Mouse (Mus musculus) midbrain, embryonic 10.5 days (tissue): ENCODE measurements at regions not wholly inside any gene's neighbourhood (a gene's known extent, or its start where the extent isn't known, plus 50 kb on each side); places are given as distances from the start of the nearest gene placed in this dataset.

Experiments used
- DNase-seq: peaks from one replicate; pipeline ENCODE4 v3.0.0-alpha.2; 2017; ENCODE audit warnings: low spot score
- H3K27ac ChIP-seq: fragments of 300-500 bp; sonication (generic); replicated peaks from 2 replicates; pipeline ENCODE4 v1.5.1; 2016; ENCODE audit warnings: mild to moderate bottlenecking
- H3K27me3 ChIP-seq: fragments of 300-500 bp; sonication (generic); 2 replicates; pipeline ENCODE4 v1.6.1; 2016; ENCODE audit warnings: low read depth, mild to moderate bottlenecking; ENCODE audit not compliant: poor library complexity, severe bottlenecking
- H3K36me3 ChIP-seq: fragments of 300-500 bp; sonication (generic); 2 replicates; pipeline ENCODE4 v1.6.1; 2016; ENCODE audit warnings: mild to moderate bottlenecking, moderate library complexity
- H3K4me1 ChIP-seq: fragments of 300-500 bp; sonication (generic); 2 replicates; pipeline ENCODE4 v1.6.1; 2016
- H3K4me3 ChIP-seq: fragments of 300-500 bp; sonication (generic); 2 replicates; pipeline ENCODE4 v1.5.1; 2016; ENCODE audit warnings: mild to moderate bottlenecking, moderate library complexity
- H3K9me3 ChIP-seq: fragments of 300-500 bp; sonication (generic); replicated peaks from 2 replicates; pipeline ENCODE4 v1.6.1; 2016; ENCODE audit warnings: mild to moderate bottlenecking
- WGBS: fragments of 180-500 bp; shearing (Covaris S2); methylation state at CpG from one replicate; pipeline ENCODE4 v1.1.7; 2016; 5-methylcytosine and 5-hydroxymethylcytosine counted together

DNA sequence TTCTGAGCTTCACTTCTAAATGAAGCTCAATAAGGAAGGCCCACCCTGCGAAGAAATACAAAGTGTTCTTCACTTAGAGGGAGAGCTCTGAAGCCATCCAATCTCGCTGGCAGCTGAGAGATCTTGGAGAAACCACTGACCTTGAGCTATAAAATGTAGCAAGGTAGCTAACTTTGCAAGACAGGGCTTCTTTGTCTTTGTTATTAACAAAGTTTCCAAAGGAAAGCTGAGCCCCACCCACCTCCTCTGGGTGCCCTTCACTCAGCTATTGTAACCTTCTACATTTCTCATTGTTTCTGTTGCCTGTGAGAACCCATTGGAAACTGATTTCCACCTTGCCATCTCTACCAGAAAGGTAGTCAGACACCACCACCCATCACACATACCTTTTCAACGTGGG lies 57.2 kb upstream of the Usp9x start:
- no peak overlapping the region for H3K27ac ChIP-seq
- no peak for DNase-seq
- H3K36me3 ChIP-seq: no peaks in the 10 kb centered on the region
- no peaks in the 10 kb centered on the region for H3K4me1 ChIP-seq
- H3K4me3 ChIP-seq: no peak overlapping the region
- no peaks in the 10 kb centered on the region for H3K9me3 ChIP-seq
- no peaks in the 10 kb centered on the region; the same call in 1 of the 2 replicates for H3K27me3 ChIP-seq
- WGBS: 70% methylated on average over 3 of the region's 3 CpGs

DNA sequence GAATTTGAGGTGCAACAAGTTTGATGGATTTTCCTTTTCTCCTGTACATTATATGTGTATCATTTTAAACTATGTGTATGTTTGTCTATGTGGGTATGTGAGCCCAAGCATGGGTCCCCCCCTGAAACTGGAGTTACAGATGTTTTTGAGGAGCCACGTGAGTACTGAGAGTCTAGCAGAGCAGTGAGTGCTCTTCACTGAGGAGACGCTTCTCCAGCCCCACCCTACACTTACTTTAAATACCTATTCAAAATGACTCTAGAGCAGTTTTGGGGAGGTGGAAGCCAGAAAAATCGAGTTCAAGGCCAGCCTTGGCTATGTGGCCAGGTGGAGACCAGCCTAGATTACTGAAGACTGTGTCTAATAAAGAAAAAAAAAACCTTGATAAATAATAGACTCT lies 58.2 kb upstream of the Usp9x start:
- DNase-seq: no peak
- 81% methylated on average over 3 of the region's 3 CpGs for WGBS
- H3K27me3 ChIP-seq: no peaks in the 10 kb centered on the region; the same call in 1 of the 2 replicates

DNA sequence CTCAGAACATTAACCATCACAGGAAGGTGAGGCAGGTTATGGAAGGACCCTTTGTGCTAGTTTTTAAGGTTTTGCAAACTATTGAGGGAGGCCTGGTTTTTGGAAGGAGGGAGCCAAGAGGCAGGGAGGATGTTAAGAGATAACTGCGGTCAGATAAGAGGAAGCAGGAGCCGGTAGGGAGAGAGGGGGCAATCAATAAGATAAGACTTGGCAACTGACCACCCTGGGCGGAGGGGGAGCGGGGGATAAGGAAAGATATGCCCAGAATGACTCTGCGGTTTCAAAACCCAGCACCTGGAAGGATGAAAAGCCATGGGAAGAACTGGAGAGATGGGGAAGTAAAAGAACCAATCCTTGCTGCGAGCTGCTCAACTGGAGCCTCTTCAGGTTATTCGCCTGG lies 80.5 kb upstream of the Usp9x start:
- DNase-seq: no peak
- H3K27me3 ChIP-seq: peaks cover 14% of the 10 kb centered on the region; the same call in 1 of the 2 replicates
- 91% methylated on average over 7 of the region's 7 CpGs for WGBS

More for the DNA sequence above, 58.2 kb upstream of the Usp9x start:
- H3K4me1 ChIP-seq: no peaks in the 10 kb centered on the region
- no peaks in the 10 kb centered on the region for H3K36me3 ChIP-seq
- no peaks in the 10 kb centered on the region for H3K9me3 ChIP-seq
- H3K4me3 ChIP-seq: no peak overlapping the region
- H3K27ac ChIP-seq: no peak overlapping the region

DNA sequence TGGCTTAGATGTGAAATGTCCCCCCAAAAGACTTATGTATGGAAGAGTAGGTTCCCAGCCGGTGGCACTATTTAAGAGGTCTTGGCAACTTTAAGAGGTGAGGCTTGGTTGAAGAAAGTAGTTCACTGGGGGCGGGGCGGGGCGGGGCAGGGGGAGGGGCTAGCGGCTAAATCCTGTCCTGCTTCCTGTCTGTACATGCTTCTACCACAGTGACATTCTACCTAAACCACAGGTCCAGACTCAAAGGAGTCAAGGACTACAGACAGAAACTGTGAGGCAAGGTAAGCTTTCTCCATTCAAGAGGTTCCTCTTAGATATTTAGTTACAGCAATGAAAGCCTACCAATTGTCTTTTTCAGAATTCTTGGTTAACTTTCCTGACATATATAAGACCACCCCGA lies 93.6 kb upstream of the Usp9x start:
- no peak for DNase-seq
- 65% methylated on average over 6 of the region's 6 CpGs for WGBS
- H3K27ac ChIP-seq: no peak overlapping the region
- H3K36me3 ChIP-seq: no peaks in the 10 kb centered on the region
- peaks cover 15% of the 10 kb centered on the region; the same call in 1 of the 2 replicates for H3K27me3 ChIP-seq
- H3K4me1 ChIP-seq: no peaks in the 10 kb centered on the region
- H3K9me3 ChIP-seq: no peaks in the 10 kb centered on the region
- H3K4me3 ChIP-seq: no peak overlapping the region

More for the DNA sequence above, 80.5 kb upstream of the Usp9x start:
- no peaks in the 10 kb centered on the region for H3K9me3 ChIP-seq
- H3K4me3 ChIP-seq: no peak overlapping the region
- H3K27ac ChIP-seq: no peak overlapping the region
- no peaks in the 10 kb centered on the region for H3K36me3 ChIP-seq
- H3K4me1 ChIP-seq: no peaks in the 10 kb centered on the region

DNA sequence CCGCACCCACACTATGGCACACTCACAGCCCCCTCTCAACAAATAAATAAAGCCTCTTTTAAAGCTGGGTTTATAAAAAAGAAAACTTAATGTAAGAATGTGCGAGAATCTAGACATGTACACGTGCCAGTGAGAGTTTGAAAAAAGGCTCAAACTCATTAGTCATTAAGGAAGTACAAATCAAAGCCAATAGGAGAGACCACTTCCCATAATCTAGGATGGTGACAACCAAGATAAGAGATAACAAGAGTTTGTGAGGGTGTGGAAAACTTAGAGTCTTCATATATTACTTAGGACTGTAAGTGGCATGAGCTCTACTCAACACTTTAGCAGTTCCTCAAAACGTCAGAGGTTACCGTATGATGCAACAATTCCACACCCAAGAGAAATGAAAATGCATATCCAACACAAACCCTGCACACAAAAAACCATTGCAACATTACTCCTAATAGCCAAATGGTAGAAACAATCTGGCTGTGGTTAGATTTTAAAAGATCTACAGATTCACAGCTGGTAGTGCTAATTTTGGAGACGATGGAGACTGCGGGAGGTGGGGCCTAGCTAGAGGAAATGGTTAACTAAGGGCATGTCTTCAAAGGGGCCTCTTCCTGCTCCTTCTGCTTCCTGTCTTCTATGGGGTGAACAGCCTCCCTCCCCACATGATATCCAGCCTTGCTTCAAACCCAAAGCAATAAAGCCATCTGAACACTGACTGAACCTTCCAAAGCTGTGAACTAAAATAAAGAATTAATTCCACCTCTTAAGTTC lies 102.1 kb upstream of the Usp9x start:
- DNase-seq: no peak
- H3K27ac ChIP-seq: no peak overlapping the region
- H3K4me1 ChIP-seq: no peaks in the 10 kb centered on the region
- no peaks in the 10 kb centered on the region for H3K36me3 ChIP-seq
- WGBS: 89% methylated on average over 7 of the region's 7 CpGs
- H3K9me3 ChIP-seq: no peaks in the 10 kb centered on the region
- H3K27me3 ChIP-seq: peaks cover 10% of the 10 kb centered on the region
- H3K4me3 ChIP-seq: no peak overlapping the region

DNA sequence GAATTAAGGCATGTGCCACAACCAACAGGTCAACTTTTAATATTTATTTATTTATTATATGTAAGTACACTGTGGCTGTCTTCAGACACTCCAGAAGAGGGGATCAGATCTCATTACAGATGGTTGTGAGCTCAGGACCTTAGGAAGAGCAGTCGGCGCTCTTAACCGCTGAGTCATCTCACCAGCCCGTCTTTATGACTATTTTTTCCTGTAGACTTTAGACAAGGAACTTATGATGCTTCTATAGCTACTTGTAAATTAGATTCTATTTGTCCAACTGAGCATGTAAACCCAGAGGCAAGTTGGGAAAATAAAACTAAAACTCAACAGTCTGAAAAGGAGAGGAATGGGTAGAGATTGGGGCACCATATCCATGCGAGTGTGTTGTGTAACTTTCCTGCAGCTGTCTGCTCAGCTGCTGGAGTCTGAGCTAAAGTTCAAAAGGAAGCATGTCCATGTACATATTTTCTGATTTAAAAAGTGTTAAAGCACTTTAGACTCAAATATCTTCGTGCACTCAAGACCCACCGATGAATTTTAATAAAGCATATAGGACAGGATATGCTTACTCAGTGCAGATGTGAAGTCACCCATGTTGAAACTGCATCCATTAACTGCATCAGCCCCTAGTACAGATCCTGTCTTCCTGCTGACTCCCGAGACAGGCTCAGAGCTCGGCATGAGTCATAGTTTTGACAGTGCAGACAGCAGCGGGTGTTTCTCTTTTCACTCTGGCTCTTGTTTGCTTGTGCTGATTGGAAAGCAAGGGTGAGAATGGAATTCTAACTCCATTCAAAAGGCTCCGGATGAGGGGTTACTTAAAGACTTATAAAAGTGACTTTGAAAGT lies 111.6 kb upstream of the Usp9x start:
- 72% methylated on average over 11 of the region's 11 CpGs for WGBS
- no peaks in the 10 kb centered on the region for H3K36me3 ChIP-seq
- 0 out of 2 replicates have a peak, but pooled peaks cover 4% of the 10 kb centered on the region for H3K27me3 ChIP-seq
- H3K9me3 ChIP-seq: no peaks in the 10 kb centered on the region
- H3K4me1 ChIP-seq: no peaks in the 10 kb centered on the region
- no peak overlapping the region for H3K27ac ChIP-seq
- H3K4me3 ChIP-seq: no peak overlapping the region
- DNase-seq: no peak

DNA sequence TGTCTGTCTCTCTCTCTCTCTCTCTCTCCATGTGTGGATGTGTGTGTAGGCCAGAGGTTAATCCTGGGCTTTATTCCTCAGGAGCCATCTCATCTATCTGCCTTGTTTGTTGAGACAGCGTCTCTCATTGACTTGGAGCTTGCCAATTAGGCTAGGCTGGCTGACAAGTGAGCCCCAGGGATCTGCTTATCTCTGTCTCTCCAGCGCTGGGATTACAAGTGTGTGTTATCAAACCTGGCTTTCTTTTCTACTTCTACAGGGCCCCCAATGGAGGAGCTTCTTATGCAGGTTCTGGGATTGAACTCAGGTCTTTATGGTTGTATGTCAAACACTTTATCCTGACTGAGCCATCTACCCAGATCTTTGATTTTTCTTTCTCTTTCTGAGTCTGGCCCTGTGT lies 112.4 kb upstream of the Usp9x start:
- whole genome bisulfite sequencing: 45% methylated on average over 2 of the region's 2 CpGs

DNA sequence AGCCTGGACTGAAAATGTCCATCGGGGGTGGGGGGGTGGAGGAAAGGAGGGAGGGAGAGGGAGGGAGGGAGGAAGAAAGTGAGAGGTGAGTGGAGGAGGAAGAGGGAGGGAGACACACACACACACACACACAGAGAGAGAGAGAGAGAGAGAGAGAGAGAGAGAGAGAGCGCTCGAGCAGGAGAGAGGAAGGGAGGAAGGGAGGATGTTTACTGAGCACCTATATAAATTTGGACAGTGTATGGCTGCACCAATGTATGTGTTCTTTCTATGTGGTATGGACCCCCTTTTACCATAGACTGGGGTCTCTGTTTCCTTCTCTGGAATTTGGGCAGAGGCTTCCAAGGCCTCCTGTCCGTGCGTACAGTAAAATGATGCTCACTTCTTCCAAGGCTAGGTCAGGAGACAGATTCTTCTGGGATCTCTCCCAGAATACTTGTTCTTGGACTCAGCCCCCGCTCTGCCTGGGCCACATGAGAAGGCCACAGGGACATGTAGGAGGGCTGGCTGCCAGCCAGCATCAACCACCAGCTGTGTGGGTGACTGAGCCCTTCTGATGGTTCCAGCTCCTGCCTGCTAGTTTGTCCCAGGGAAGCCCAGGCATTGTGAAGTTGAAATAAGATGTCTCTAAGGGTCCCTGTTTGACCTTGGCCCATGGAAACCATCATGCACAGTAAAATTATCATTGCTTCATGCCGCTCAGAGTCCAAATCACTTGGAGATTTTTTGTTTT lies 120.2 kb upstream of the Usp9x start:
- DNase-seq: no peak
- Histone ChIP-seq H3K4me3 (no peak overlapping the region), H3K27ac (no peak overlapping the region), H3K27me3 (peaks cover 22% of the 10 kb centered on the region), H3K36me3 (no peaks in the 10 kb centered on the region), H3K4me1 (no peaks in the 10 kb centered on the region), H3K9me3 (no peaks in the 10 kb centered on the region)
- WGBS: 76% methylated on average over 6 of the region's 7 CpGs

More for the DNA sequence above, 112.4 kb upstream of the Usp9x start:
- DNase-seq: no peak
- no peaks in the 10 kb centered on the region for H3K9me3 ChIP-seq
- H3K36me3 ChIP-seq: no peaks in the 10 kb centered on the region
- H3K27me3 ChIP-seq: 0 out of 2 replicates have a peak, but pooled peaks cover 4% of the 10 kb centered on the region
- H3K4me3 ChIP-seq: no peak overlapping the region
- H3K4me1 ChIP-seq: no peaks in the 10 kb centered on the region
- H3K27ac ChIP-seq: no peak overlapping the region

DNA sequence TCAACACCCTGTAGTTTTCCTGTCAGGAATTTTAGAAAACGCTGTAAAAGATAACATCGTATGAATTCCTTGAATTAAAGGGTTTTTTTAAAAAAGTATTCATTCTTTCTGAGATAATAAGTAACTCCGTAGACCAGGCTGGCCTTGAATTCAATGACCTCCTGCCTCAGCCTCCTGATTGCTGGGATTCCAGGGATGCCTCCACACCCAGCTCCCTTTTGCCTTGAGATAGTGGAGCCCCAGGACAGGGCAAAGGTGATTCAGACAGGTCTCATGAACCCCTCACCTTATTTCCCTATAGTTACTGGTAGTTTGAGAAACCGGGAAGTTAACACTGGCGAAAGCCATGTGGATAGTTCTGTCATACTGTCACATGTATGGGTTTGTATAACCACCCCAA lies 128.8 kb upstream of the Usp9x start:
- 89% methylated on average over 5 of the region's 5 CpGs for WGBS

DNA sequence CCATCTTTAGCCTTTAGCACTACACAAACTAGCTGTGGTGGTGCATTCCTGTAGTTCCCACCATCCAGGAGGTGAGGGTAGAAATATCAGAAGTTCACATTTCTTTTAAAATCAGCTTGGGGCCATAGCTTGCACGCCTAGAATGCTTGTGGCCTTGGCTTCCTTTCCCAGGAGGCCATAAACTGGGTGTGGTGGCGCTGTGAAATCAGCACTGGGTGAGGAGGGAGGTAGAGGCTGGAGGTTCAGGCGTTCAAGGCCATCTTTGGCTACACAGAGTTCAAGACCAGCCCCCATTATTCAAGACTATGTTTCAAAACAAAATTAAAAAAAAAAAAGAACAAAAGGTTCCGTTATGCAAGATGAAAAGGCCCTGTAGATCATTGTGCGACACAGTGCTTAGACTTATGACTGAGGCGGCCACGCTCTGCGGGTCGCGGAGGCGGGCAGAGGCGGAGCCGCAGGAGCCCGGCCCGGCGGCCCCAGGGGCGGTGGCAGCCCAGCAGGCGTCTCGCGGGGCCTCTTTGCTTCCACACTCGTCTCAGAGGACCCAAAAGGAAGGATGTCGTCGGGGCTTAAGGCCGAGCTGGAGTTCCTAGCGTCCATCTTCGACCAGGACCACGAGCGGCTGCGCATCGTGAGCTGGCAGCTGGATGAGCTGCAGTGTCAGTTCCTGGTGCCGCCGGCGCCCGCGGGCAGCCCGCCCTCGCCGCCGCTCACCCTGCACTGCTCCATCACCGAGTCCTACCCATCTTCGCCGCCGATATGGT lies 134.7 kb upstream of the Usp9x start:
- peak; percentile 48 for DNase-seq

More for the DNA sequence above, 128.8 kb upstream of the Usp9x start:
- DNase-seq: no peak
- H3K27me3 ChIP-seq: peaks cover 26% of the 10 kb centered on the region
- H3K36me3 ChIP-seq: no peaks in the 10 kb centered on the region
- no peaks in the 10 kb centered on the region for H3K9me3 ChIP-seq
- H3K4me1 ChIP-seq: no peaks in the 10 kb centered on the region
- no peak overlapping the region for H3K27ac ChIP-seq
- no peak overlapping the region for H3K4me3 ChIP-seq

DNA sequence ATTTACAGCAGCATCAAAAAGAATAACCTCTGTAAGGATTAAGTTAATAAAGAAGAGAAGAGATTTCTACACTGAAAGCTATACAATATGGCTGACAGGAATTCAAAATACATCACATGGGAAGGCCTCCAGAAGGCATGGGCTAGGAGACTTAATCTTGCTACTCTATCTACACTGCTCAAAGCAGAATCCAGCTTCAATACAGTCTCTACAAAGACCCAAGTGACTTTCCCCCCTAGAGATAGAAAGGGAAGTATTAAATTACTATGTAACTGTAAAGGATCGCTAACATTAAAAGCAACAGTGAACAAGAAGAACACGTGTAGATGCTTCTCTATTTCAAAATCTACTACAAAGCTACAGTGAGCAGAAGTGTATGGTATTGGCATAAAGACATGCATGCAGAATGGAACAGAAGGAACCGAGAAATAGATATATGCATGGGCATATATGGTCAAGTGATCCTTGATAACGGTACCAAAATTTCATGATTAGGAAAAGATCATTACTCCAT lies 137.9 kb upstream of the Usp9x start:
- DNase-seq: no peak
- peaks cover under 1% of the 10 kb centered on the region; the same call in 1 of the 2 replicates for H3K4me1 ChIP-seq
- WGBS: 94% methylated on average over 4 of the region's 4 CpGs
- no peaks in the 10 kb centered on the region for H3K9me3 ChIP-seq
- H3K4me3 ChIP-seq: no peak overlapping the region
- no peak overlapping the region for H3K27ac ChIP-seq
- H3K36me3 ChIP-seq: no peaks in the 10 kb centered on the region
- H3K27me3 ChIP-seq: peaks cover 29% of the 10 kb centered on the region

More for the DNA sequence above, 134.7 kb upstream of the Usp9x start:
- H3K27ac ChIP-seq: peak overlapping the region; percentile 68
- H3K36me3 ChIP-seq: no peaks in the 10 kb centered on the region
- peak overlapping the region; percentile 53 for H3K4me3 ChIP-seq
- WGBS: 20% methylated on average over 43 of the region's 43 CpGs
- H3K9me3 ChIP-seq: no peaks in the 10 kb centered on the region
- no peaks in the 10 kb centered on the region for H3K4me1 ChIP-seq
- peaks cover 40% of the 10 kb centered on the region for H3K27me3 ChIP-seq

DNA sequence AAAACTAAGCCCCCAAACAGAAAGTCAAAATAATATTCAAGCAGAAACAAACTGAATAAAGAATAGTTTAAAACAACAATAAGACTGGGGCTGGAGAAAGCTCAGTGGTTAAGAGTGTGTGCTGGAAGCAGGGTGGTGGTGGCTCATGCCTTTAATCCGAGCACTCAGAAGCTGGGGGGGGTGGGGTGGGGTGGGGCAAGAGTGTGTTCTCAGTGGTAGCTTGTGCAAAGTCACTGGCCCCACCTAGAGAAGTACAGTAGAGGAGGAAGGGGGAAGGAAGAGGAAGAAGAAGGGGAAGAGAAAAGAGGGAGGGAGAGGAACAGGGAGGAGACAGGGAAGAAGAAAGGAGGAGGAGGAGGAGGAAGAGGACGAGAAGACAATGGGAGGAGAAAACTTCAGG lies 141.1 kb upstream of the Usp9x start:
- no peak for DNase-seq
- WGBS: 64% methylated on average over 2 of the region's 2 CpGs
- Histone ChIP-seq H3K4me3 (no peak overlapping the region), H3K27me3 (peaks cover 7% of the 10 kb centered on the region; the same call in 1 of the 2 replicates), H3K27ac (no peak overlapping the region), H3K9me3 (no peaks in the 10 kb centered on the region), H3K4me1 (peaks cover 4% of the 10 kb centered on the region; the same call in 1 of the 2 replicates), H3K36me3 (no peaks in the 10 kb centered on the region)
